Mouse (Mus musculus): ENCODE measurements at regions not wholly inside any gene's neighbourhood (a gene's known extent, or its start where the extent isn't known, plus 50 kb on each side); places are given as distances from the start of the nearest gene placed in this dataset.

DNA sequence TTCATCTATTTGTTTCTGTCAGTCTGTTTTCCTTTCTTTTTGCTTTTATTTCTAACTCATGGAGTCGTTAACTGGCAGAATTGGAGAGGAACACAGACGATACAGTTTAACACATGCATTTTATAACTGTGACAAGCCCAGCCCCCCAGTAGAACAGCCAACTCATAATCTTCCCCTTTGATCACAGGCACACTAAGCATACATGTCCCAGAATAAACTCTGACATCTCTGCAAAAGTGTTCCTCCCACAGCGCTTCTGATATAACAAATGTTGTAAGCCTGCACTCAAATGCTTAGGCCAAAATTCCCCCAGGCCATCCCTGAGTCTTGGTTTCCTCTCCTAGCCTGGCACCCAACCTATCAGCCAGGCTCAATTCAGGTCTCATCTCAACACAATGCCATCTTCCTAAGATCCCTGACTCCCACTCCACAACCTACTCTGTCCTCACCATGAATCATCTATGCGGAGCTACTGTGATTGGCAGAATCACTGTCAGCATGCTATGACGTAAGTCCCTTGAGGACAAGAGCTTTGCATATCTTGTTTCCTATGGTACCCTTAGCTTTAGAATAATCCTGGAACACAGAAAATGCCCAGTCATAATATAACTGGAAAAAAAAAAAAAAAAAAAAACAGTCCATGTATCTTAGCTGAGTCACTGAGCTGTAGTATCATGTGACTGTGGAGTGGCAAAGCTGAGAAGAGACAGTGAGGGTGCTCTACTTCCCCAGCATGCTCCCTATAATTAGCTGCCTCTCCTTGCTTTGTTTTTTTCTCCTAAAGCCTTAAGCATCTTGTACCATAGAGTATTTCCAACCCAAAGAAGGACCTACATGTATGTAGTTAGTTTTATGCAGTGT, 146.7 kb downstream of the Plk2 start:
- 0 out of 2 replicates have a peak overlapping the region, but pooled peaks have one; percentile 19 for H3K27ac ChIP-seq
- no peaks in the 10 kb centered on the region for H3K27me3 ChIP-seq
- no peak overlapping the region for H3K4me3 ChIP-seq (replicated peaks)
- no peak overlapping the region for H3K9ac ChIP-seq (replicated peaks)
- no peaks in the 10 kb centered on the region for H3K9me3 ChIP-seq
- H3K4me2 ChIP-seq (replicated peaks): no peak overlapping the region
- peaks cover 14% of the 10 kb centered on the region for H3K4me1 ChIP-seq (replicated peaks)
- no peaks in the 10 kb centered on the region for H3K36me3 ChIP-seq
- WGBS: 83% methylated on average over 5 of the region's 5 CpGs
- ATAC-seq: no peak

DNA sequence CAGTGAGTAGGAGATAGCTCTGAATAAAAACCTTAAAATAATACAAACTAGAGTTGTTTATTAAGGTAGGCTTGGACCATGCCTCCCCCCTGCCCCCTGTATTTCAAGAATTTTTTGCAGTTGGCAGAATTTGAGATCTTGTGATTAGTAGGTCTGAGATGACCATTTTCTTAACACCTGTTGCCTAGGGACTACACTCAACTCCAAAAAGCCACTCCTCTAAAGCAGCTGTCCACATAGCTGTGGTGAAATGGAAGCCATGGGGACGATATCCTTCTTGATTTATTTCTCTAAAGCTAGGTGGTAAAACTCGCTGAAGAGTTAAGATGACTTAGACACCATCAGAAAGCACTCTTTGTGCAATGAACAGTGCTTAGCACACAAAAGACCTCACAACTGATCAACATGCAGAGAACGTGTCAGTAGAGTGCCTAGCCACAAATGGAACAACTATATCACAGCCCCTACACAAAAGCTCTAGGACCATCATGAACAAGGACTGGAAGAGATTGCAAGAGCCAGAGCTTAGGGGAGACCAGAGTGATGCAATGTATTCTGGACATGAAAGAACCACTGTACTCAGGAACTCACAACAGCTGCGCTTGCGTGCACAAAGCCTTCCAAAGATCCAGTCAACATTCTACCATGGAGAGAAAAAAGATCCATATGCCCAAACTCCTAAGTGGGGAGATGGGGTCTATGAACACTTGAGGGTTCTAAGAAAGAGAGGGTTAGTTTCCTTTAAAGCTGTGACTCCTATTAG, 147.6 kb downstream of the Plk2 start:
- no peaks in the 10 kb centered on the region for H3K27me3 ChIP-seq
- WGBS: 85% methylated on average over 5 of the region's 5 CpGs
- no peak overlapping the region for H3K4me2 ChIP-seq (replicated peaks)
- peaks cover 14% of the 10 kb centered on the region for H3K4me1 ChIP-seq (replicated peaks)
- no peaks in the 10 kb centered on the region for H3K36me3 ChIP-seq
- no peak overlapping the region for H3K9ac ChIP-seq (replicated peaks)
- H3K27ac ChIP-seq: no peak overlapping the region
- ATAC-seq: no peak
- H3K9me3 ChIP-seq: no peaks in the 10 kb centered on the region
- H3K4me3 ChIP-seq (replicated peaks): no peak overlapping the region

- H3K4me3 ChIP-seq (replicated peaks): no peak overlapping the region
- no peak overlapping the region for H3K9ac ChIP-seq (replicated peaks)
- H3K4me2 ChIP-seq (replicated peaks): no peak overlapping the region
- H3K4me1 ChIP-seq (replicated peaks): peaks cover 10% of the 10 kb centered on the region
- no peak overlapping the region for H3K27ac ChIP-seq
- H3K36me3 ChIP-seq: no peaks in the 10 kb centered on the region
- no peak for ATAC-seq
- WGBS: 85% methylated on average over 6 of the region's 6 CpGs
- no peaks in the 10 kb centered on the region for H3K9me3 ChIP-seq
- no peaks in the 10 kb centered on the region for H3K27me3 ChIP-seq
Measured at GRCm38 (mm10) chr13:110545454-110545853, 150.6 kb downstream of the Plk2 start.

DNA sequence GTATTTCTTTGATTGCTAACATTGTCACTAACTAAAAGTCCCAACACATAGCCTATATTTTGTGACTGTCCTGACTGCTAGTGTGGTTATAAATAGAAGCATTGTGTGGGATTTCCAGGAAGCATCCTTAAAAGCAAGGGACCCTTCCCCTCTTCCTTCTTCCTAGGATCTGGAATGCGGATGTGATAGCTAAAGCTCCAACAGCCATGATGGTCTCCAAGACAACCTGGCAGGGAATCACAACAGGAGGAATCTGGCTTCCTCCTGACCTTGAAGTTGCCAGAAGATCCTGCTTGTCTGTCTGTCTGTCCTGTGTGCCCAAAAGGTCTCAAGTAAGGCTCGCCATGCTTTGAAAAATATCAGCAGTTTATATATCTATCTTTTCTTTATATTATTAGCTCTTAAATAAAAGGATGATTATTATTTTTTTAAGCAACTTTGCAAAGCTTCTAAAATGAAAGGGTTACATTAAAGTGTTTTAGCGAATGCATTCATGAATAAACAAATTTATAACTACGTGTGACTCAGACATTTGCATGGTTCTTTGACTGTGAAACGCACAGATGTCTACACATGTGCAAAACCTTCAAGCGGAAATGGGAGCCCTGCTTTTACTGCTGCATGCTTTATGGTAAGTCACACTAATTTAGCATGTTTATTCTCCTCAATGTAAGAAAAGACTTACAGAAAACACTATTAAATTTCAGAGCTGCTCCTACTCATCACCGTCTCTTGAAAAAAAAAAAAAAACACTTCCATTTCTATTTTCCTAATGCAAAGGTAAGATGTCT, 160.9 kb downstream of the Plk2 start:
- ATAC-seq: no peak
- no peaks in the 10 kb centered on the region for H3K9me3 ChIP-seq
- no peaks in the 10 kb centered on the region for H3K36me3 ChIP-seq
- no peaks in the 10 kb centered on the region for H3K27me3 ChIP-seq
- no peak overlapping the region for H3K27ac ChIP-seq
- H3K4me2 ChIP-seq (replicated peaks): no peak overlapping the region
- no peak overlapping the region for H3K4me3 ChIP-seq (replicated peaks)
- 91% methylated on average over 7 of the region's 7 CpGs for whole genome bisulfite sequencing
- H3K9ac ChIP-seq (replicated peaks): no peak overlapping the region
- H3K4me1 ChIP-seq (replicated peaks): peaks cover 7% of the 10 kb centered on the region; the same call in 1 of the 2 replicates

GRCm38 (mm10) chr13:110556355-110557095, 161.7 kb downstream of the Plk2 start:
- H3K27ac ChIP-seq: no peak overlapping the region
- H3K9ac ChIP-seq (replicated peaks): no peak overlapping the region
- no peak overlapping the region for H3K4me2 ChIP-seq (replicated peaks)
- peaks cover 7% of the 10 kb centered on the region; the same call in 1 of the 2 replicates for H3K4me1 ChIP-seq (replicated peaks)
- H3K27me3 ChIP-seq: no peaks in the 10 kb centered on the region
- 78% methylated on average over 9 of the region's 9 CpGs for WGBS
- no peaks in the 10 kb centered on the region for H3K36me3 ChIP-seq
- no peaks in the 10 kb centered on the region for H3K9me3 ChIP-seq
- no peak for ATAC-seq
- no peak overlapping the region for H3K4me3 ChIP-seq (replicated peaks)

DNA sequence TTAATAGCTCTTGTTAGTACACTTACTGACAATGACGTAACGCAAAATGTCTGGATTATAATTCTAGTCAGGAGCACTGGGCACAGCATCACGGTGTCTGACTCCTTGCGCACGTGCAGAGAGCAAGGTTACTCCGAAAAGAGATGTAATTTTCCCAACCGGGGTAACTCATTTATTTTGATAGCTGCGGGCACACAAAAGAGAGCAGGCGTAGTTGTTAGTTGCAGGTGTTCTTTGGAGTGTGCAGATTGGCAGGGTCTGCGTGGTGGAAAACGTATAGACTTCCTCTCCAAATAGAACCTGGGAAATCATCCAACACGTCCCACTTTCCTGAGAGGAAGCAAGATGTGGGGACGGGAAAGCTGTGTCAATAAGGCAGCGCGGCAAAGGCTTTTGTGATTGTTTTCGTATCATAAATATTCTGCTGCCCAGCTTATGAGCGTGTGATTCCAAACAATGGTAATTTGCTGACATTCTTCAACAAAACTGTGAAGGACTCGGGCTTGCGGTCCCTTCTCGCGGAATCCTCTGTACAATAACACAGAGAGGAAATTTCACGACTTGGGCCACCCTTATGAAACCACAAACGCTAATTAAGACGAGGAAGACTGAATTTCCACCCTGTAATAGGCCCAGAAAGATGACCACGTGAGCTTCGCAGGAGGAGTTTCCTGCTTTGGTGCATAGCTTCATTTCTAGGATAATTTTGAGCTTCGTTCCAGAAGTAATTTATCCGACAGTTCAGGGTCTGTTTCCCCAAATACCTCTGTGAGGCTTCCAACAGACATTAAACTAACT, 163.3 kb downstream of the Plk2 start:
- H3K4me3 ChIP-seq (replicated peaks): no peak overlapping the region
- ATAC-seq: peak; percentile 63; the same call in 1 of the 2 replicates
- H3K9ac ChIP-seq (replicated peaks): no peak overlapping the region
- WGBS: 67% methylated on average over 28 of the region's 28 CpGs
- no peaks in the 10 kb centered on the region for H3K36me3 ChIP-seq
- H3K4me1 ChIP-seq (replicated peaks): peaks cover 7% of the 10 kb centered on the region; the same call in 1 of the 2 replicates
- no peaks in the 10 kb centered on the region for H3K9me3 ChIP-seq
- 0 out of 2 replicates have a peak overlapping the region, but pooled peaks have one; percentile 11 for H3K4me2 ChIP-seq (replicated peaks)
- H3K27ac ChIP-seq: 0 out of 2 replicates have a peak overlapping the region, but pooled peaks have one; percentile 14
- no peaks in the 10 kb centered on the region for H3K27me3 ChIP-seq

- H3K9me3 ChIP-seq: no peaks in the 10 kb centered on the region
- H3K27me3 ChIP-seq: no peaks in the 10 kb centered on the region
- 92% methylated on average over 13 of the region's 13 CpGs for WGBS
- H3K27ac ChIP-seq: no peak overlapping the region
- no peak for ATAC-seq
- H3K4me2 ChIP-seq (replicated peaks): no peak overlapping the region
- no peaks in the 10 kb centered on the region for H3K36me3 ChIP-seq
- no peak overlapping the region for H3K9ac ChIP-seq (replicated peaks)
- no peak overlapping the region for H3K4me3 ChIP-seq (replicated peaks)
- H3K4me1 ChIP-seq (replicated peaks): peaks cover 9% of the 10 kb centered on the region; the same call in 1 of the 2 replicates
Measured at GRCm38 (mm10) chr13:110560566-110560965, 165.7 kb downstream of the Plk2 start.

GRCm38 (mm10) chr13:110562499-110562898, 167.7 kb downstream of the Plk2 start:
- Histone ChIP-seq H3K9me3 (no peaks in the 10 kb centered on the region), H3K4me1 (replicated peaks) (peaks cover 9% of the 10 kb centered on the region; the same call in 1 of the 2 replicates), H3K4me3 (replicated peaks) (no peak overlapping the region), H3K27ac (no peak overlapping the region), H3K27me3 (no peaks in the 10 kb centered on the region), H3K36me3 (no peaks in the 10 kb centered on the region), H3K4me2 (replicated peaks) (no peak overlapping the region), H3K9ac (replicated peaks) (no peak overlapping the region)
- no peak for ATAC-seq
- WGBS: 89% methylated on average over 3 of the region's 3 CpGs

- 78% methylated on average over 5 of the region's 5 CpGs for WGBS
- Histone ChIP-seq H3K9me3 (no peaks in the 10 kb centered on the region), H3K36me3 (no peaks in the 10 kb centered on the region), H3K4me3 (replicated peaks) (no peak overlapping the region), H3K27me3 (no peaks in the 10 kb centered on the region), H3K4me1 (replicated peaks) (peaks cover 7% of the 10 kb centered on the region; the same call in 1 of the 2 replicates), H3K4me2 (replicated peaks) (no peak overlapping the region), H3K9ac (replicated peaks) (no peak overlapping the region), H3K27ac (no peak overlapping the region)
- ATAC-seq: no peak
Measured at GRCm38 (mm10) chr13:110562902-110563301, 168.1 kb downstream of the Plk2 start.

GRCm38 (mm10) chr13:110563967-110564366, 169.1 kb downstream of the Plk2 start:
- WGBS: 69% methylated on average over 9 of the region's 9 CpGs

More at GRCm38 (mm10) chr13:110563967-110564366, 169.1 kb downstream of the Plk2 start:
- Histone ChIP-seq H3K27me3 (no peaks in the 10 kb centered on the region), H3K27ac (no peak overlapping the region), H3K36me3 (no peaks in the 10 kb centered on the region), H3K4me3 (replicated peaks) (no peak overlapping the region), H3K9me3 (no peaks in the 10 kb centered on the region), H3K4me2 (replicated peaks) (no peak overlapping the region), H3K9ac (replicated peaks) (no peak overlapping the region), H3K4me1 (replicated peaks) (0 out of 2 replicates have a peak, but pooled peaks cover 2% of the 10 kb centered on the region)
- no peak for ATAC-seq

All from midbrain, embryonic 13.5 days (tissue).